Mouse (Mus musculus) CH12.LX (cell line): ENCODE measurements around the gene Itln1. TPM values are rescaled to one million over a fixed set of nuclear protein-coding genes. Genes with fewer than 3 reads are reported as not detected.

ENCODE experiments used
- DNase-seq: peaks from one replicate; pipeline ENCODE4 v3.0.0-alpha.2; 2013; ENCODE audit errors: extremely low read depth
- H3K27ac ChIP-seq: 2 replicates; pipeline ENCODE4 v1.5.1; 2012; ENCODE audit warnings: low read depth, mild to moderate bottlenecking, control low read depth, moderate library complexity; ENCODE audit not compliant: insufficient read depth
- H3K27me3 ChIP-seq: replicated peaks from 2 replicates; pipeline ENCODE3; 2012; ENCODE audit warnings: inconsistent platforms
- H3K36me3 ChIP-seq, 2 experiments: replicated peaks in 1 of 2; 2 replicates each; pipeline versions ENCODE3 to v1.6.1; 2012; ENCODE audit warnings: inconsistent platforms in 1 of 2, low read length in 1 of 2, mild to moderate bottlenecking in 1 of 2, mixed read lengths in 1 of 2, moderate library complexity in 1 of 2; ENCODE audit not compliant: control insufficient read depth in 1 of 2, insufficient read depth in 1 of 2
- H3K4me1 ChIP-seq, 2 experiments: 2 replicates each; pipeline ENCODE4 v1.6.1; 2012; ENCODE audit warnings: inconsistent platforms in 1 of 2, moderate library complexity in 1 of 2; ENCODE audit not compliant: insufficient read depth in 2 of 2, control insufficient read depth in 1 of 2
- H3K4me2 ChIP-seq: 2 replicates; pipeline ENCODE4 v1.6.1; 2012; ENCODE audit warnings: low read depth, mild to moderate bottlenecking, control low read depth; ENCODE audit not compliant: poor library complexity, insufficient read depth, severe bottlenecking
- H3K4me3 ChIP-seq, 3 experiments: fragments of 150-350 bp in 1 of 3; sonication (generic) in 1 of 3; replicated peaks in 1 of 3; 2 replicates each; pipeline versions ENCODE3 to v1.5.1; 2011 to 2012; ENCODE audit warnings: low read depth in 2 of 3, low read length in 2 of 3, mild to moderate bottlenecking in 2 of 3, moderate library complexity in 2 of 3, control low read depth in 1 of 3, improper control_type of control experiment in 1 of 3, inconsistent platforms in 1 of 3, mixed read lengths in 1 of 3; ENCODE audit not compliant: poor library complexity in 1 of 3
- H3K79me2 ChIP-seq: replicated peaks from 2 replicates; pipeline ENCODE4 v1.6.1; 2012; ENCODE audit warnings: mild to moderate bottlenecking, moderate library complexity; ENCODE audit not compliant: control insufficient read depth, poor library complexity, insufficient read depth, severe bottlenecking; ENCODE audit errors: extremely low read depth
- H3K9ac ChIP-seq: 2 replicates; pipeline ENCODE4 v1.6.1; 2012; ENCODE audit warnings: low read depth, mild to moderate bottlenecking, control low read depth, moderate library complexity; ENCODE audit not compliant: insufficient read depth
- H3K9me3 ChIP-seq: replicated peaks from 2 replicates; pipeline ENCODE3; 2012; ENCODE audit warnings: low read length, inconsistent platforms, mixed read lengths
- BHLHE40 ChIP-seq: IDR thresholded peaks from 2 replicates; pipeline ENCODE4 v1.6.1; 2011; ENCODE audit warnings: mild to moderate bottlenecking, low read depth, low read length, improper control_type of control experiment
- CHD2 ChIP-seq: IDR thresholded peaks from 2 replicates; pipeline ENCODE4 v1.6.1; 2011; ENCODE audit warnings: low read length, improper control_type of control experiment
- E2F4 ChIP-seq: IDR thresholded peaks from 2 replicates; pipeline ENCODE4 v1.6.1; 2011; ENCODE audit warnings: low read depth, low read length, improper control_type of control experiment; ENCODE audit not compliant: insufficient replicate concordance
- EP300 ChIP-seq: IDR thresholded peaks from 2 replicates; pipeline ENCODE4 v1.6.1; 2011; ENCODE audit warnings: low read length, improper control_type of control experiment
- HCFC1 ChIP-seq: IDR thresholded peaks from 2 replicates; pipeline ENCODE4 v1.6.1; 2012; ENCODE audit warnings: low read depth, mild to moderate bottlenecking, inconsistent platforms, low read length, improper control_type of control experiment
- IRF4 ChIP-seq: IDR thresholded peaks from 2 replicates; pipeline ENCODE4 v1.6.1; 2014; ENCODE audit warnings: low read depth, mild to moderate bottlenecking, inconsistent platforms, low read length, improper control_type of control experiment
- JUN ChIP-seq: IDR thresholded peaks from 2 replicates; pipeline ENCODE4 v1.6.1; 2011; ENCODE audit warnings: low read depth, mild to moderate bottlenecking, low read length, improper control_type of control experiment, moderate library complexity; ENCODE audit not compliant: insufficient read depth
- MAFK ChIP-seq: IDR thresholded peaks from 2 replicates; pipeline ENCODE4 v1.6.1; 2011; ENCODE audit warnings: low read length, improper control_type of control experiment; ENCODE audit not compliant: insufficient replicate concordance
- MAX ChIP-seq: IDR thresholded peaks from 2 replicates; pipeline ENCODE4 v1.6.1; 2011; ENCODE audit warnings: low read length, improper control_type of control experiment
- MEF2A ChIP-seq: IDR thresholded peaks from 2 replicates; pipeline ENCODE4 v1.6.1; 2014; ENCODE audit warnings: low read depth, mild to moderate bottlenecking, inconsistent platforms, low read length, improper control_type of control experiment, borderline replicate concordance
- MYC ChIP-seq: IDR thresholded peaks from 2 replicates; pipeline ENCODE4 v1.6.1; 2011; ENCODE audit warnings: low read depth, mild to moderate bottlenecking, improper control_type of control experiment, low read length
- NELFE ChIP-seq: IDR thresholded peaks from 2 replicates; pipeline ENCODE4 v1.6.1; 2011; ENCODE audit warnings: low read depth, low read length, improper control_type of control experiment
- PAX5 ChIP-seq: IDR thresholded peaks from 2 replicates; pipeline ENCODE4 v1.6.1; 2012; ENCODE audit warnings: low read length, inconsistent platforms, mixed read lengths
- POLR2A ChIP-seq: IDR thresholded peaks from 2 replicates; pipeline ENCODE4 v1.6.1; 2011; ENCODE audit warnings: low read depth, mild to moderate bottlenecking, improper control_type of control experiment, low read length
- POLR2AphosphoS2 ChIP-seq: IDR thresholded peaks from 2 replicates; pipeline ENCODE4 v1.6.1; 2011; ENCODE audit warnings: low read depth, low read length, improper control_type of control experiment
- RCOR1 ChIP-seq: conservative IDR thresholded peaks from 2 replicates; pipeline ENCODE4 v1.6.1; 2012; ENCODE audit warnings: low read depth, mild to moderate bottlenecking, inconsistent platforms, low read length, improper control_type of control experiment
- SMC3 ChIP-seq: IDR thresholded peaks from 2 replicates; pipeline ENCODE4 v1.6.1; 2011; ENCODE audit warnings: low read depth, low read length, improper control_type of control experiment
- TBP ChIP-seq: conservative IDR thresholded peaks from 2 replicates; pipeline ENCODE4 v1.6.1; 2011; ENCODE audit warnings: low read depth, low read length, improper control_type of control experiment
- TCF12 ChIP-seq: IDR thresholded peaks from 2 replicates; pipeline ENCODE4 v1.6.1; 2014; ENCODE audit warnings: low read depth, mild to moderate bottlenecking, inconsistent platforms, low read length, improper control_type of control experiment
- UBTF ChIP-seq: IDR thresholded peaks from 2 replicates; pipeline ENCODE4 v1.6.1; 2012; ENCODE audit warnings: low read depth, mild to moderate bottlenecking, inconsistent platforms, low read length, improper control_type of control experiment, moderate library complexity
- USF1 ChIP-seq: IDR thresholded peaks from 2 replicates; pipeline ENCODE4 v1.6.1; 2014; ENCODE audit warnings: low read depth, mild to moderate bottlenecking, inconsistent platforms, low read length, improper control_type of control experiment
- ZC3H11A ChIP-seq: IDR thresholded peaks from 2 replicates; pipeline ENCODE4 v1.6.1; 2012; ENCODE audit warnings: low read depth, mild to moderate bottlenecking, inconsistent platforms, low read length, improper control_type of control experiment
- ZKSCAN1 ChIP-seq: IDR thresholded peaks from 2 replicates; pipeline ENCODE4 v1.6.1; 2012; ENCODE audit warnings: low read depth, inconsistent platforms, low read length, improper control_type of control experiment, borderline replicate concordance
- ZMIZ1 ChIP-seq: IDR thresholded peaks from 2 replicates; pipeline ENCODE4 v1.6.1; 2012; ENCODE audit warnings: low read depth, mild to moderate bottlenecking, inconsistent platforms, low read length, improper control_type of control experiment
- ZNF384 ChIP-seq: IDR thresholded peaks from 2 replicates; pipeline ENCODE4 v1.6.1; 2012; ENCODE audit warnings: low read depth, low read length, improper control_type of control experiment, inconsistent platforms
- dilution Hi-C: fragments of 300-500 bp; cut with MboI; formaldehyde crosslinking; loops from 2 replicates; pipeline ENCODE4 v1.14.3; 2020; ENCODE audit warnings: low sequenced_read_pairs; ENCODE audit not compliant: extremely low pct_unique_long_range_greater_than_20kb, extremely low pct_ligation_motif_present
- in situ Hi-C: fragments of 300-500 bp; cut with MboI; formaldehyde crosslinking; loops from 3 replicates; pipeline ENCODE4 v1.14.3; 2019; ENCODE audit warnings: low sequenced_read_pairs, low pct_ligation_motif_present, low pct_unique_long_range_greater_than_20kb, mixed read lengths
- polyA plus RNA-seq: library from polyadenylated mRNA; unstranded; fragments of >175 nt; gene quantifications from 2 replicates; pipeline ENCODE4 v1.2.1, GENCODE M21; 2012; ENCODE audit warnings: low read depth; ENCODE audit not compliant: insufficient read length
- total RNA-seq, 2 experiments: library from RNA; depleted of rRNA; stranded (reverse); fragments of 300-350 nt in 1 of 2; fragments of >200 nt in 1 of 2; gene quantifications; 2 replicates each; pipeline ENCODE4 v1.2.3; 2012 to 2014

Itln1 gene
- total RNA-seq (2012; rRNA removed) (not detected in 2 replicates), total RNA-seq (2014; rRNA removed) (not detected in 2 replicates), polyA plus RNA-seq (not detected in 2 replicates)

DNA sequence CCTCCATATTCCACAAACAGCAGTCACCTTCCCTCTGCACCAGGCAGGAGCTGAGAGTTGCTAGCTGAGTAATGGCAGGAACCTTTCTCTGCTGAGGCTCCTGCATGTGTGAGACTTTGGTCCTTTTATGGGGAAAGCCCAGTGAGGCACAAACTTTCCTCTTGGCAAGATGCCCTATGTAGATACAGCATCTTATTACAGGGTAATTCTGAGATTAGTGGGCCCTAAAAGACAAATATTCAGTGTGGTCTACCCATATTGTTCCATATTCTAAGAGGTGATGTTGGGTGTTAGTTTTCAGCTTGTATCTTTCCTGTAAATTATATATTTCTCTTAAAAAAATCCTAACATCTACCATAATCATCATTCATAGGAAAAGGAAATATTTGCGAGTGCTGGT lies at the start of gene Itln1:
Gene Itln1 (minus strand): TSS at position 101 of the 400 bp plus-strand sequence.
- H3K27me3 ChIP-seq, result no peaks in the 10 kb centered on the region
- dilution Hi-C loops, result no loop called here
- H3K79me2 ChIP-seq, result no peaks in the 10 kb centered on the region
- H3K4me1 ChIP-seq, result no peaks in the 10 kb centered on the region
- H3K9me3 ChIP-seq, result peaks cover 7% of the 10 kb centered on the region
- no peak within 1 kb of the TSS for H3K4me2 ChIP-seq
- H3K36me3 ChIP-seq, result no peaks in the 10 kb centered on the region
- no peak within 1 kb of the TSS for H3K27ac ChIP-seq
- TF ChIP-seq ZMIZ1 (no peak), E2F4 (no peak), POLR2AphosphoS2 (no peak), POLR2A (no peak), TCF12 (no peak), ZKSCAN1 (no peak), BHLHE40 (no peak), MAFK (no peak), MYC (no peak), ZC3H11A (no peak), ZNF384 (no peak), MEF2A (no peak), MAX (no peak), UBTF (no peak), NELFE (no peak)
- DNase-seq, result no peak
- H3K9ac ChIP-seq, result no peak within 1 kb of the TSS
- no peak within 1 kb of the TSS for H3K4me3 ChIP-seq
- in situ Hi-C loops, result no loop called here

DNA sequence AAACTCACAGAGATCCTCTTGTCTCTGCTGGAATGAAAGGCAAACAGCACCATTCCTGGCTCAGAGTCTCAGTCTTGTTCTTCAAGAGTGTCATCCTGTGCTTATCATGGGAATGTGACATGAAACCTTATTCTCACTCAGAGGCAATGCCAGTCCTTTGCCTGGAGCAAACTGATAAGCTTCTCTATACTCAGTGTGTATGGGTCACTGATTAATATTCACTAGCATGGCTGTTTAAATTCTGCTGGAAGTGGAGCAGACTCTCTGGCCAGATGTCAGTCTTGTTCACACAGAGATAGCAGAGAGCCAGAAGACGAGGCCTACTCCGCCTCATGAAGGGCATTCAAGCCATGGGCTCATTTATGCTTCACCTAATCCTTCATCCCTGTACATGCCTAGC lies 49.5 kb upstream of the Itln1 start:
- no peaks in the 10 kb centered on the region for H3K27me3 ChIP-seq
- no peak overlapping the region for H3K4me3 ChIP-seq
- H3K79me2 ChIP-seq, result no peaks in the 10 kb centered on the region
- no peak overlapping the region for H3K4me2 ChIP-seq
- H3K9me3 ChIP-seq, result no peaks in the 10 kb centered on the region
- H3K4me1 ChIP-seq, result no peaks in the 10 kb centered on the region
- TF ChIP-seq NELFE, result no peak
- TF ChIP-seq PAX5, result no peak
- TF ChIP-seq IRF4, result no peak
- no peak for TF ChIP-seq HCFC1
- TF ChIP-seq JUN, result no peak
- TF ChIP-seq EP300, result no peak
- no peak for TF ChIP-seq RCOR1
- TF ChIP-seq ZKSCAN1, result no peak
- TF ChIP-seq CHD2, result no peak
- no peak for TF ChIP-seq E2F4
- no peak for TF ChIP-seq MEF2A
- TF ChIP-seq USF1, result no peak
- TF ChIP-seq MAFK, result no peak
- no peak for TF ChIP-seq SMC3
- TF ChIP-seq TBP, result no peak
- peaks cover 13 to 20% of the 10 kb centered on the region in 2 experiments for H3K36me3 ChIP-seq
- no peak overlapping the region for H3K9ac ChIP-seq
- DNase-seq, result no peak
- in situ Hi-C loops (no loop called here), dilution Hi-C loops (no loop called here)
- H3K27ac ChIP-seq, result no peak overlapping the region
